Mouse (Mus musculus): ENCODE measurements around the gene Krt42. TPM values are rescaled to one million over a fixed set of nuclear protein-coding genes. Genes with fewer than 3 reads are reported as not detected.

Gene Krt42
- 0.08 TPM in 1 of 2 replicates, not detected in the other for polyA plus RNA-seq (2012; rRNA removed)

GRCm38 (mm10) chr11:100269821-100270332, at the start of gene Krt42:
Gene Krt42 (minus strand): TSS chr11:100269871.

DNA sequence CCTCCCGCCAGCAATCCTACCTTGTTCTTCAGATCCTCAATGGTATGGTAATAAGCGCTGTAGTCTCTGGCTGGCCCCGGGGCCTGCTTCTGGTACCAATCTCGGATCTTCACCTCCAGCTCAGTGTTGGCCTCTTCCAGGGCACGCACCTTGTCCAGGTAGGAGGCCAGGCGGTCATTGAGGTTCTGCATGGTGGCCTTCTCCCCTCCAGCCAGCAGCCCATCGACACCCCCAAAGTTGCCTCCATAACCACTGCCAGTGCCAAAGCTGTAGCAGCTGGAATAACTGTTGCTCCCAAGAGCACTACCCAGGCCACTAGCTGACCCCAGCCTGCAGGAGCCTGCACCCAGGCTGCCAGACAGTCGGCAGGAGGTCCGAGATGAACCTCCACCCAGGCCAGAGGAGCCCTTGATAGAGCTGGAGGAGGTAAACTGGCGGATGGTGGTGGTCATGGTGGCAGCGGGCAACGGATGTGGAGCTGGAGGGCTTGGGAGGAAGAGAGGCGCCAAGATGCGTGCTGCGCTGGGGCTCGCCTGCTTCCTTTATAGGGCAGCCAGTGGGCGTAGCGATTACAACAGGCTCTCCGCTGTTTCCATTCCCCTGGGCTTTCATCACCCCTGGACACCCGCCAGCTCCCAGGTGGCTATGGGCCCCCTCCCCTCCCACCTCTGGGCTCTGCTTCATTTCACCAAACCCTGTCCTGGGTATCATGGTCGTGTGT, 9.0 kb downstream of the Krt42 start, which contains the start of gene Krt17:
TSS of gene Krt17 (minus strand) at position 516 of the 721 bp plus-strand sequence.

DNA sequence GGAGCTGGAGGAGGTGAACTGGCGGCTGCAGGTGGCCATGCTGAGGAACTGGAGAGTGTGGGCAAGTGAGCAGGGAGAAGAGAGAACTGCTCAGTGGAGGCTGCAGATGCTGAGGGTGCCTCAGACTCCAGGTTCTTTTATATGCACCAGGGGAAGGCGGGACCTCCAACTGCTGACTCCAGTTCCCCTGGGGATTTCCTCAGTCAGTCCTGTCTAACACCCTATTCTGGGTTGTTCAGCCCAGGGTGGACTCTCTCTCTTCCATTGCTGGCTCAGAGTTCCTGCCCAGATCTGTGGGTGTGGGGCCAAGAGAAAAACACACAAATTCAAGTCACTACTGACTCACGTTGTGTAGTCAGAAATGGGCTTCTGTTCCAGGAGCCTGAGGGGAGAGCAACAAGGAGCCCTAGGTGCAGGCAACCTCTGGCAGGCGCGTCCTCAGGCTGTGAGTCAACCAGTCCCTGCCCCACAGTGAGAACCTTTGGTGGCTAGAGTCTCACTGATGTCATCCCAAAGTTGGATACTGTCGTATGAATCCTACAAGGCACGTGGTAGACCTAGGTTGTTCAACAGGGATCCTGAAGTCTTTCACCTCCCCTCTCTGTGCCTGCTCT, 20.7 kb downstream of the Krt42 start, which contains the start of gene Krt16:
TSS of gene Krt16 (minus strand) at position 51 of the 614 bp plus-strand sequence.

Other genes with a start within 250 kb of the Krt42 start
- gene Krt33b, start 240.0 kb downstream of the Krt42 start, polyA plus RNA-seq (2012; rRNA removed), result 0.11 TPM in 1 of 2 replicates, not detected in the other
- gene Krt34, start 228.3 kb downstream of the Krt42 start, polyA plus RNA-seq (2012; rRNA removed), result not detected in 2 replicates
- not detected in 2 replicates for gene Krt31, start 219.3 kb downstream of the Krt42 start, polyA plus RNA-seq (2012; rRNA removed)
- gene Krt32, start 181.6 kb downstream of the Krt42 start, polyA plus RNA-seq (2012; rRNA removed), result 0.08 TPM in 1 of 2 replicates, not detected in the other
- not detected in 2 replicates for gene Krt35, start 173.6 kb downstream of the Krt42 start, polyA plus RNA-seq (2012; rRNA removed)
- 0.04 TPM in 1 of 2 replicates, not detected in the other for gene Krt36, start 164.2 kb downstream of the Krt42 start, polyA plus RNA-seq (2012; rRNA removed)
- gene Krt13, start 148.3 kb downstream of the Krt42 start, polyA plus RNA-seq (2012; rRNA removed), result 0.03 and 5.1 TPM in 2 replicates
- 0.32 and 9.2 TPM in 2 replicates for gene Krt15, start 133.9 kb downstream of the Krt42 start, polyA plus RNA-seq (2012; rRNA removed)
- 5.8 and 82.5 TPM in 2 replicates for gene Krt19, start 121.2 kb downstream of the Krt42 start, polyA plus RNA-seq (2012; rRNA removed)
- 0.12 and 0.16 TPM in 2 replicates for gene Krt9, start 76.6 kb downstream of the Krt42 start, polyA plus RNA-seq (2012; rRNA removed)
- 0.53 and 25.9 TPM in 2 replicates for gene Krt14, start 62.3 kb downstream of the Krt42 start, polyA plus RNA-seq (2012; rRNA removed)
- gene Krt16, start 21.0 kb downstream of the Krt42 start, polyA plus RNA-seq (2012; rRNA removed), result 0.05 and 5.7 TPM in 2 replicates
- 0.47 and 2.3 TPM in 2 replicates for gene Krt17, start 8.8 kb downstream of the Krt42 start, polyA plus RNA-seq (2012; rRNA removed)
- 346 and 359 TPM in 2 replicates for gene Eif1, start 50.0 kb upstream of the Krt42 start, polyA plus RNA-seq (2012; rRNA removed)
- gene Gast, start 64.5 kb upstream of the Krt42 start, polyA plus RNA-seq (2012; rRNA removed), result 0.16 and 0.25 TPM in 2 replicates
- 272 and 284 TPM in 2 replicates for gene Hap1, start 86.3 kb upstream of the Krt42 start, polyA plus RNA-seq (2012; rRNA removed)
- 57.0 and 66.3 TPM in 2 replicates for gene Jup, start 127.9 kb upstream of the Krt42 start, polyA plus RNA-seq (2012; rRNA removed)
- gene P3h4, start 145.0 kb upstream of the Krt42 start, polyA plus RNA-seq (2012; rRNA removed), result 18.6 and 21.5 TPM in 2 replicates
- gene Fkbp10, start 145.8 kb upstream of the Krt42 start, polyA plus RNA-seq (2012; rRNA removed), result 15.9 and 24.1 TPM in 2 replicates
- gene Nt5c3b, start 171.9 kb upstream of the Krt42 start, polyA plus RNA-seq (2012; rRNA removed), result 119 and 121 TPM in 2 replicates
- gene Klhl10, start 172.0 kb upstream of the Krt42 start, polyA plus RNA-seq (2012; rRNA removed), result 1.2 and 1.4 TPM in 2 replicates
- 7.3 and 7.7 TPM in 2 replicates for gene Klhl11, start 202.9 kb upstream of the Krt42 start, polyA plus RNA-seq (2012; rRNA removed)

All from central nervous system, embryonic 18 days (tissue).